In genomic region chr15:52937138-52937537, GRCm38 (mm10) we compare ENCODE assay signal across 20 mouse cellular contexts.
DNase-seq lines count a peak whose midpoint lies in the region; ATAC-seq lines count a peak whose summit lies in the region.
"Had no signal": no experiment of that assay in that cellular context is flagged by ENCODE, and none has a peak within 500 bp of the region (broad histone marks: within the 10 kb centered on the region; RNA-seq: fewer than 3 reads in every experiment).

No protein-coding gene starts in this region.

- no peak for ATAC-seq in embryonic facial prominence, embryonic 14.5 days (ENCODE audit: low read depth)
- ATAC-seq in midbrain, embryonic 15.5 days (replicated peaks) = no peak
- ATAC-seq: forebrain, embryonic 15.5 days; hindbrain, embryonic 16.5 days; inflammation-experienced regulatory T-cells, adult 6 months; intestine, postnatal 0 days had no signal

- DNase-seq in brain, adult 2 months (ENCODE audit: low read depth, low spot score) = peak; percentile 16
- DNase-seq in cerebellum, adult 18-20 months = peak; percentile 10 to 20
- peak; percentile 5 for DNase-seq in cerebellum, adult 9-11 months
- no peak for DNase-seq in embryonic facial prominence, embryonic 14.5 days (ENCODE audit: low spot score)
- DNase-seq in testis, postnatal 14 days (ENCODE audit: low spot score) = no peak
- no peak for DNase-seq in embryo, embryonic 10 days (ENCODE audit: low spot score)
- DNase-seq: adrenal gland, adult 8-10 months; adrenal gland, postnatal 36 days; gastrocnemius, postnatal 10 days; heart, adult 18-20 months; heart, postnatal 10 days; heart, postnatal 4 days; kidney, adult 8-10 months had no signal

- H3K4me2 ChIP-seq in embryonic facial prominence, embryonic 14.5 days (ENCODE audit: low read depth, low read length) = no peak overlapping the region
- H3K4me2 ChIP-seq in midbrain, embryonic 15.5 days = no peak overlapping the region
- H3K4me2 ChIP-seq: forebrain, embryonic 15.5 days; hindbrain, embryonic 12.5 days had no signal

- H3K27ac ChIP-seq in embryonic facial prominence, embryonic 14.5 days (replicated peaks; ENCODE audit: low read depth, low read length) = peak overlapping the region; percentile 31; the same call in 1 of the 2 replicates
- no peak overlapping the region for H3K27ac ChIP-seq in midbrain, embryonic 15.5 days
- H3K27ac ChIP-seq: forebrain, embryonic 15.5 days; heart, embryonic 10.5 days; hindbrain, embryonic 12.5 days had no signal

- no peaks in the 10 kb centered on the region for H3K27me3 ChIP-seq in embryonic facial prominence, embryonic 14.5 days (replicated peaks; ENCODE audit: control insufficient read depth, insufficient read depth, low read length)
- no peaks in the 10 kb centered on the region for H3K27me3 ChIP-seq in midbrain, embryonic 15.5 days (replicated peaks)
- H3K27me3 ChIP-seq: forebrain, embryonic 15.5 days; hindbrain, embryonic 12.5 days had no signal

- no peaks in the 10 kb centered on the region for H3K36me3 ChIP-seq in embryonic facial prominence, embryonic 14.5 days (ENCODE audit: control insufficient read depth, insufficient read depth, low read length)
- H3K36me3 ChIP-seq in midbrain, embryonic 15.5 days (replicated peaks) = no peaks in the 10 kb centered on the region
- H3K36me3 ChIP-seq: forebrain, embryonic 15.5 days; heart, embryonic 10.5 days; hindbrain, embryonic 12.5 days had no signal

- peaks cover 9% of the 10 kb centered on the region; the same call in 1 of the 2 replicates for H3K4me1 ChIP-seq in embryonic facial prominence, embryonic 14.5 days (ENCODE audit: control insufficient read depth, insufficient read depth, low read length)
- H3K4me1 ChIP-seq in midbrain, embryonic 15.5 days = no peaks in the 10 kb centered on the region
- H3K4me1 ChIP-seq: forebrain, embryonic 15.5 days; heart, embryonic 10.5 days; hindbrain, embryonic 12.5 days had no signal

- no peaks in the 10 kb centered on the region for H3K9me3 ChIP-seq in embryonic facial prominence, embryonic 14.5 days (ENCODE audit: control insufficient read depth, low read length)
- H3K9me3 ChIP-seq in midbrain, embryonic 15.5 days = no peaks in the 10 kb centered on the region
- H3K9me3 ChIP-seq: forebrain, embryonic 15.5 days; heart, embryonic 10.5 days; hindbrain, embryonic 12.5 days had no signal

- 71% methylated on average over 2 of the region's 2 CpGs for WGBS in embryonic facial prominence, embryonic 14.5 days
- WGBS in midbrain, embryonic 15.5 days = 80% methylated on average over 2 of the region's 2 CpGs

- no peak overlapping the region for H3K9ac ChIP-seq in embryonic facial prominence, embryonic 14.5 days (ENCODE audit: low read depth, low read length)
- H3K9ac ChIP-seq in midbrain, embryonic 15.5 days = no peak overlapping the region
- H3K9ac ChIP-seq: forebrain, embryonic 15.5 days; hindbrain, embryonic 12.5 days had no signal

- no peak overlapping the region for H3K4me3 ChIP-seq in embryonic facial prominence, embryonic 14.5 days (ENCODE audit: low read depth, low read length)
- no peak overlapping the region for H3K4me3 ChIP-seq in midbrain, embryonic 15.5 days
- H3K4me3 ChIP-seq: forebrain, embryonic 15.5 days; heart, embryonic 10.5 days; hindbrain, embryonic 12.5 days had no signal

Comparison
In these comparisons a context has a peak if more than half of its experiments do, and no peak if none do; other contexts are left out.
1. DNase-seq: peak in brain, adult 2 months (single experiment), cerebellum, adult 18-20 months (2 of 2) and cerebellum, adult 9-11 months (single experiment); none in embryonic facial prominence, embryonic 14.5 days (single experiment), testis, postnatal 14 days (single experiment) and embryo, embryonic 10 days (single experiment).